Mouse (Mus musculus): ENCODE results near the gene Ppp1ca.

- TF ChIP-seq POLR2A (IDR thresholded peaks at IDR 0.05; ENCODE audit: insufficient read depth, low read depth, low read length) (no peak), CTCF (IDR thresholded peaks at IDR 0.05) (no peak), EP300 (IDR thresholded peaks at IDR 0.05; ENCODE audit: insufficient read depth, low read depth, low read length) (no peak)
These were observed 2.7 kb upstream of the Ppp1ca start for GRCm38 (mm10) chr19:4189051-4189620.

All from heart, adult 2 months (tissue).